Mouse (Mus musculus): ENCODE data around the gene Bcl10.
"Not testable (repeated sequence)": the region's sequence is repeated elsewhere in the genome, so short reads cannot be mapped to it uniquely, and the experiment has no call there.

Gene Bcl10

GRCm38 (mm10) chr3:145950034-145950814 is 27.6 kb downstream of the Bcl10 start:
- CTCF ChIA-PET = interaction anchor here (0.7 to 1.2 kb wide), 2 partner anchors 12 to 75 kb away, joined by 7 to 12 read pairs; partner anchors contain the start of gene 2410004B18Rik

- CTCF ChIA-PET = interaction anchor here (1.5 kb wide), 1 partner anchor 94 kb away, joined by 3 read pairs; no protein-coding TSS in a partner anchor
Measured at GRCm38 (mm10) chr3:145950815-145951130, 28.2 kb downstream of the Bcl10 start.

DNA sequence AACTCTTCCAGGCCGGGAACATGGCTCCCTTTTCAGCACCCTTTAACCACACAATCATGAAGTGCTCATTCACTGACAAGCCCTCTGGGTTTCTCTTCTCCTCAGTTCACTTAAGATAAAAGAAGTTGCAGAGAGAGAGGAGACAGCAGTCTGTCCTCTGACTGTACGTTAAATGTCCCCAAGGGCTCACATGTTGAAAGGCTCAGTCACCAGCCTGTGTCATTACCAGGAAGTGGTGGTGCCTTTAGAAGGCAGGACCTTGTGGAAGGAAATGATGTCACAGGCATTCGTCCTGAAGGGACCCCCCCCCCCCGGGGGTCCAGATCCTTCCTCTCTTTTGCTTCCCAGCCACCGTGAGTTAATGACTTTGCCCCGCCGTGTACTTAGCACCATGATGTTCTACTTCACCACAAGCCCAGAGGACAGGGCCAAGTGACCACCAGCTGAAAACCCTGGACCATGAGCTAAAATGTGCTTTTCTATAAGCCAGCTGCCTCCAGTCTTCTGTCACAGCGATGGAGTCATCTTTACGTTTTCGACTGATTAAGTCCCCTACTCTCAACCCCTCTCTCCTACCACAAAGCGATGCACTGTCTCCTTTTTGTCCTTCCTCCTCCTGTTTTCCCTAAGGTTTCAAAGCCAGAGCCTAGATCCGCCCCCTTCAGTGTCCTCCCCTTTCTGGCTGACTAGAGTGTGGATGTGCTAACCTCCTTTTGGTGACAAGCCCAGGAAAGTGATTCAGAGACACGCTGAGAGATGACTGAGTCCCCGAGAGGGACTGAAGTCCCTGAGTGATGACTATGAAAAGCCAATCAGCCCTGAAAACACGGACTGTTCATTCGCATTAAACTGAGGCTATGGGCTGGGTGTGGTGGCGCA is 28.9 kb downstream of the Bcl10 start:
- CTCF ChIA-PET = interaction anchor here (1.5 kb wide), 1 partner anchor 94 kb away, joined by 3 read pairs; no protein-coding TSS in a partner anchor

DNA sequence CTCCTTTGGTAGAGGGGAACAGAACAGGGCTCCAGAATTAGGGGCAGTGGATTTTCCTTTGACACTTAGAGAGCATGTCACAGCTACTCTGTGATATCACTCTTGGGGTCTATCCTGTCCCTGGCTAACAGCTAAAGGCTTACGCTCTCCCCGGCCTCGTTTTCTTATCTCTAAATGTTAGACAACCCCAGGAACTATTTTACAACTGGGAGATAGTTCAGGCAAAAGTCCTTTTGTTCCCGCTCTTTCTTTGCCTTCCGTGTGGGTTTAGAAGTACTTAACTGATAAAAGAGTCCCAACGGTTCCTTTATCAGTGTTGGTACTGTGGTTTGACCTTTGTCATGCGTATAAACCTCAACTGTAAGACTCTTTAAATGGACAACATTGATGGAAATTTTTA is 30.3 kb downstream of the Bcl10 start:
- CTCF ChIA-PET = no interaction called here

- CTCF ChIA-PET = no interaction called here
Measured at GRCm38 (mm10) chr3:145953411-145953810, 30.8 kb downstream of the Bcl10 start.

GRCm38 (mm10) chr3:145959824-145960223 is 37.2 kb downstream of the Bcl10 start:
- CTCF ChIA-PET = no interaction called here

DNA sequence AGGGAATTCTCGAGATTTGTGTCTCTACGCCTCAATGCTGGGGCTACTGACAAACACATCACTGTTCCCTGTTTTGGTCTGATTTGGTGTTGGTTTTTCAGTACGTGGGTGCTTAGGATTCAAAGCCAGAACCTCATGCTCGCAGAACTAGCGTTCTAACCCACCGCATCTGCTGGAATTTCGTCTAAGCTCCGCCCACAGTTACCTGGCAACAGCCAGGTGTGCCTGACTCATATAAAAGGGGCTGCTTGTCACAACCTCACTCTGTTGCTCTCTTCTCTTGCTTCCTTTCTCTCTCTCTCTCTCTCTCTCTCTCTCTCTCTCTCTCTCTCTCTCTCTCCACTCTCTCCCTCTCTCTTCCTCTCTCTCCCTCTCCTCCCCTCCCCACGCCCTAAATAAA is 39.8 kb downstream of the Bcl10 start:
- CTCF ChIA-PET = no interaction called here

- CTCF ChIA-PET = no interaction called here
Measured at GRCm38 (mm10) chr3:145963101-145964017, 40.8 kb downstream of the Bcl10 start.

DNA sequence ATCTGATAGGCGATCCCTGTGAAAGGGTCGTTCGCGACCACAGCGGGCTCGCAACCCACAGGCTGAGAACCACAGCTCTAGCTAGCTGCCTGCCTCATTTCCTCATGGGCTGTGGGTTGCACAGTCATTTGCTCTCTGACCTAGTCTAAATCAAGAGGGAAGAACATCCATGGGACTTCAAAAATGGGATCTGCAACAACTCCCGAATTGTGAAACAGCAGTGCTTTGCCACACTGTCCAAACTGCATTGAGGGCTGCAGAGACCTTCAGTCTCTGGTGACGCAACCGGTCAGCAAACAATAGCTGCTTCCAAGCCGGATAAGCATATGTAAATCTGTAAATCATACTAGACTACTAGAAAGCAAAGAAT is 41.4 kb downstream of the Bcl10 start:
- CTCF ChIA-PET = interaction anchor here (0.5 kb wide), 1 partner anchor 55 kb away, joined by 4 read pairs; no protein-coding TSS in a partner anchor

- CTCF ChIA-PET = interaction anchor here (0.5 kb wide), 1 partner anchor 55 kb away, joined by 4 read pairs; no protein-coding TSS in a partner anchor
Measured at GRCm38 (mm10) chr3:145964473-145964872, 41.9 kb downstream of the Bcl10 start.

- CTCF ChIA-PET = not testable (repeated sequence)
Measured at GRCm38 (mm10) chr3:145965583-145965982, 43.0 kb downstream of the Bcl10 start.

GRCm38 (mm10) chr3:145966806-145967205 is 44.2 kb downstream of the Bcl10 start:
- CTCF ChIA-PET = no interaction called here

GRCm38 (mm10) chr3:145969031-145969501 is 46.5 kb downstream of the Bcl10 start:
- CTCF ChIA-PET = no interaction called here

GRCm38 (mm10) chr3:145971501-145971900 is 48.9 kb downstream of the Bcl10 start:
- CTCF ChIA-PET = no interaction called here

DNA sequence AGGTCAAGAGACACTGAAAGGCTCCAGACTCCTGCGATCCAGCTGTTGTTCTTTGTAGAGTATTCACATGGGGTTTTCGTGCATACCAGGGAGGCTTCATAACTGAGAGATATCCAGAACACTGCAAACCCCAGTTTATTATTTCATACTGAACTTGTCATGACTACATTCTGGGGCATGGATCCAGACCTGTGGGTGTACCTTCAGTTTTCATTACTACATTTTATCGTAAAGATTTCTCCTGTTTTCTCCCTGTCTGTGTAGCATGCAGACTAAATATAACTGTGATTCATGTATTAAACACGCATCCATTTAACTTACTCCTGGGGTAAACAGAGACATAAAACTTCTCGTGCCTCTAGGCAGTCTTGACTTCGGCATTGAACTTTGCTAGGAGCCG is 52.4 kb downstream of the Bcl10 start:
- CTCF ChIA-PET = interaction anchor here (0.7 kb wide), 1 partner anchor 617 kb away, joined by 3 read pairs; no protein-coding TSS in a partner anchor
